Mouse (Mus musculus) E14TG2a.4 (cell line): Measurements from ENCODE around the gene Pltp.

Experiments used
- CTCF ChIP-seq: conservative IDR thresholded peaks from 2 replicates; pipeline ENCODE4 v1.5.1; 2014; ENCODE audit warnings: low read length
- NANOG ChIP-seq: IDR thresholded peaks from 2 replicates; pipeline ENCODE4 v1.6.1; 2014; ENCODE audit warnings: borderline replicate concordance, low read length, mixed read lengths
- POU5F1 ChIP-seq: IDR thresholded peaks from 2 replicates; pipeline ENCODE4 v1.6.1; 2014; ENCODE audit warnings: low read length, borderline replicate concordance

DNA sequence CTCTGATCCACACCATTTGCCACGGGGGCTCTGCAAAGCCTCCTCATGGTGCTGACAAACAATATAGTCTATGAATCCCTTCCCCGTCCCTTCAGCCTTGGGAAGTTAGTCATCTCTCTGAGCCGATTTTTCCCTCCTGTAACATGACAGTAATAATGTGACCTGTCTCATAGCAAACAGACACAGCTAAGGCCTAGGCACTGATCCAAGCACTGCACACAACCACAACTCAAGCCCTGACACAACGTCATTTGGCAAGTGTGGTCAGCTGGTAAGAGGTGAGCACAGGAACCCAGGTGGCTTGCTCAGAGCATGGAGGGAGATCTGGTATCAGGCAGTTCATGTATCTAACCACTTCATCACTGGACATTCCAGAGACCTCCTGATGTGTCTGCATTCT is 61.6 kb downstream of the Pltp start:
- TF ChIP-seq CTCF: no peak
- TF ChIP-seq NANOG: no peak
- TF ChIP-seq POU5F1: no peak
